Mouse (Mus musculus) hindbrain, embryonic 16.5 days (tissue): ENCODE measurements at regions not wholly inside any gene's neighbourhood (a gene's known extent, or its start where the extent isn't known, plus 50 kb on each side); places are given as distances from the start of the nearest gene placed in this dataset.

Source experiments
- ATAC-seq: fragments of 200-750 bp; cut with Nextera tagmentation; 2 replicates; pipeline ENCODE4 v1.8.0; 2017; ENCODE audit warnings: moderate TSS enrichment, moderate library complexity
- H3K27ac ChIP-seq: fragments of 300-500 bp; sonication (generic); 2 replicates; pipeline ENCODE4 v1.5.1; 2014; ENCODE audit warnings: low read depth, mild to moderate bottlenecking, control low read depth, low read length, moderate library complexity
- H3K27me3 ChIP-seq: fragments of 300-500 bp; sonication (generic); replicated peaks from 2 replicates; pipeline ENCODE4 v1.6.1; 2014; ENCODE audit warnings: low read length; ENCODE audit not compliant: control insufficient read depth, insufficient read depth
- H3K36me3 ChIP-seq: fragments of 300-500 bp; sonication (generic); 2 replicates; pipeline ENCODE4 v1.6.1; 2014; ENCODE audit warnings: mild to moderate bottlenecking, low read length, moderate library complexity, mixed read lengths; ENCODE audit not compliant: control insufficient read depth, insufficient read depth
- H3K4me1 ChIP-seq: fragments of 300-500 bp; sonication (generic); 2 replicates; pipeline ENCODE4 v1.6.1; 2014; ENCODE audit warnings: low read depth, low read length; ENCODE audit not compliant: control insufficient read depth, insufficient read depth
- H3K4me2 ChIP-seq: fragments of 300-500 bp; sonication (generic); 2 replicates; pipeline ENCODE4 v1.6.1; 2014; ENCODE audit warnings: mild to moderate bottlenecking, low read length, control low read depth, moderate library complexity
- H3K4me3 ChIP-seq: fragments of 300-500 bp; sonication (generic); 2 replicates; pipeline ENCODE4 v1.5.1; 2014; ENCODE audit warnings: mild to moderate bottlenecking, low read length, control low read depth, moderate library complexity
- H3K9ac ChIP-seq: fragments of 300-500 bp; sonication (generic); 2 replicates; pipeline ENCODE4 v1.6.1; 2014; ENCODE audit warnings: low read depth, mild to moderate bottlenecking, control low read depth, low read length, moderate library complexity
- H3K9me3 ChIP-seq: fragments of 300-500 bp; sonication (generic); 2 replicates; pipeline ENCODE4 v1.6.1; 2014; ENCODE audit warnings: mild to moderate bottlenecking, low read length, moderate library complexity; ENCODE audit not compliant: control insufficient read depth
- WGBS: fragments of 180-500 bp; shearing (Covaris S2); extraction: QIAGEN DNeasy Blood & Tissue Kit; methylation state at CpG from one replicate; pipeline ENCODE4 v1.1.7; 2014; 5-methylcytosine and 5-hydroxymethylcytosine counted together

- Histone ChIP-seq H3K9ac (no peak overlapping the region), H3K4me3 (no peak overlapping the region), H3K27ac (no peak overlapping the region), H3K27me3 (no peaks in the 10 kb centered on the region), H3K4me2 (no peak overlapping the region), H3K9me3 (no peaks in the 10 kb centered on the region), H3K4me1 (no peaks in the 10 kb centered on the region), H3K36me3 (no peaks in the 10 kb centered on the region)
- no peak for ATAC-seq
- 74% methylated on average over 1 of the region's 1 CpGs for WGBS
These were observed 183.5 kb downstream of the Cxcl12 start for GRCm38 (mm10) chr6:117351846-117352245.

DNA sequence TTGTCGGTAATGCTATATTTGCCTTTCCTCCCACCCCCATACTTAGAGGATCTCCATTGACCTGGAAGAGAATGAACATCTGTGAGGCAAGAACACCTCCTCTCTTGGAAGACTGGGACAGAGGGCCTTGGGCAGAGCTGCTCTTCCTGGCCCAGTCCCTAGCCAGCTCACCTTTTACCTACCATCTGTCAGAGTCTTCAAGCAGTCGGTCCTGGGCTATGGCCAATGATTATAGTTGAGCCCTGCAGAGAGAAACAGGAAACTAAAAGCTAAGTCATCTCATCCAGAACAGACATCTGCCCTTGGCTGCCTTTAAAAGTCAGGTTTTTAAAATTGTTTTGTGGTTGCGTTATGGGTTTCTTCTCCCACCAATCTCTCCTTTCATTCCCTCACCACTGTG lies 184.8 kb downstream of the Cxcl12 start:
- H3K9me3 ChIP-seq, result no peaks in the 10 kb centered on the region
- H3K27me3 ChIP-seq, result no peaks in the 10 kb centered on the region
- no peaks in the 10 kb centered on the region for H3K36me3 ChIP-seq
- ATAC-seq, result no peak
- no peaks in the 10 kb centered on the region for H3K4me1 ChIP-seq
- H3K4me2 ChIP-seq, result no peak overlapping the region
- no peak overlapping the region for H3K4me3 ChIP-seq
- H3K9ac ChIP-seq, result no peak overlapping the region
- H3K27ac ChIP-seq, result no peak overlapping the region
- WGBS, result 93% methylated on average over 3 of the region's 3 CpGs

DNA sequence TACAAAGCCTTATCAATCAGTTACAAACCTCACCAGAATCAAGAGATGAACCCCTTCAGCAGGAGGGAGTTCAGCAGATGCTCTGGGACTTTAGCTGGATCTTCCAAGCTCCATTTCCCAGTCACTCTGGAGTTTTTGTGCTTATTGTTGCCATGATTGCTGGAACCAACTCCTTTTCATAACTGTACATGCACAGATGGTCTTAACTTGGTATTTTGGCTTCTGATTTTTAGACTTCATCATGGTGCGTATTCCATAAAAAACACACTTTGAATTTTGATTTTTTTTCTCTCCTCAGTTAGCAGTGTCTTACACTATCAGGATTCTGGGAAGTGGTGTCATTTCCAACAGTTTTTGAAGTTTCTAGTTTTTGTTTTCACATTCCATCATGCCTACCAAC lies 187.8 kb downstream of the Cxcl12 start:
- Histone ChIP-seq H3K4me1 (no peaks in the 10 kb centered on the region), H3K9ac (no peak overlapping the region), H3K27ac (no peak overlapping the region), H3K36me3 (no peaks in the 10 kb centered on the region), H3K27me3 (no peaks in the 10 kb centered on the region), H3K4me3 (no peak overlapping the region), H3K9me3 (no peaks in the 10 kb centered on the region), H3K4me2 (no peak overlapping the region)
- ATAC-seq, result no peak
- WGBS, result 87% methylated on average over 1 of the region's 1 CpGs

GRCm38 (mm10) chr6:117359401-117359800 lies 191.1 kb downstream of the Cxcl12 start:
- 94% methylated on average over 2 of the region's 2 CpGs for WGBS
- Histone ChIP-seq H3K4me2 (no peak overlapping the region), H3K9me3 (no peaks in the 10 kb centered on the region), H3K4me1 (no peaks in the 10 kb centered on the region), H3K27ac (no peak overlapping the region), H3K36me3 (no peaks in the 10 kb centered on the region), H3K9ac (no peak overlapping the region), H3K4me3 (no peak overlapping the region), H3K27me3 (no peaks in the 10 kb centered on the region)
- ATAC-seq, result no peak

DNA sequence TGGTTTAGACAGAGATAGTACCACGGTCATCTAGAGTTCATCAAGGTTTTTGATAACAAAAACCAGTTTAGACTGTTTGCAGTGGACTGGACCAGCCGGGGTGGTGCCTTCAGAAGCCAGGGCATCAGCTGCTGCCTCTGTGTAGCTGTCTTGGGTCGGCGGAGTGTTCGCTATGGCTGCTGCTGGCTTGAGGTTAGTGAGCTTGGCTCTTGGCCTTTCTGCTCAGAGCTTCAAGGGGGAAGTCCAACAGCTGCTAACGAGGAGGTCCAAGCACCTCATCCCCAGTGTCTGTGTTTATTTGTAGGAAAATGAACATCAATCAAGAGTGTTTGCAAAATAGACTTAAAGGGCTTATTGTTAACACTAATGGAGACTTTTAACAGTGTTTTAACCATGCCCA lies 198.2 kb downstream of the Cxcl12 start:
- Histone ChIP-seq H3K4me1 (no peaks in the 10 kb centered on the region), H3K27ac (no peak overlapping the region), H3K9me3 (no peaks in the 10 kb centered on the region), H3K36me3 (no peaks in the 10 kb centered on the region), H3K27me3 (no peaks in the 10 kb centered on the region), H3K4me2 (no peak overlapping the region), H3K9ac (no peak overlapping the region), H3K4me3 (no peak overlapping the region)
- no peak for ATAC-seq
- WGBS, result 87% methylated on average over 6 of the region's 6 CpGs

GRCm38 (mm10) chr6:117375989-117376388 lies 207.7 kb downstream of the Cxcl12 start:
- H3K9ac ChIP-seq, result no peak overlapping the region
- ATAC-seq, result no peak

GRCm38 (mm10) chr6:117379904-117380303 lies 211.6 kb downstream of the Cxcl12 start:
- H3K4me2 ChIP-seq, result no peak overlapping the region
- WGBS, result 88% methylated on average over 4 of the region's 4 CpGs
- H3K4me1 ChIP-seq, result no peaks in the 10 kb centered on the region
- H3K4me3 ChIP-seq, result no peak overlapping the region
- H3K36me3 ChIP-seq, result no peaks in the 10 kb centered on the region
- no peaks in the 10 kb centered on the region for H3K9me3 ChIP-seq
- H3K9ac ChIP-seq, result no peak overlapping the region
- no peak overlapping the region for H3K27ac ChIP-seq
- H3K27me3 ChIP-seq, result no peaks in the 10 kb centered on the region
- no peak for ATAC-seq

More at GRCm38 (mm10) chr6:117375989-117376388, 207.7 kb downstream of the Cxcl12 start:
- H3K4me2 ChIP-seq, result no peak overlapping the region
- WGBS, result 91% methylated on average over 5 of the region's 5 CpGs
- H3K4me1 ChIP-seq, result no peaks in the 10 kb centered on the region
- no peak overlapping the region for H3K27ac ChIP-seq
- H3K27me3 ChIP-seq, result no peaks in the 10 kb centered on the region
- H3K4me3 ChIP-seq, result no peak overlapping the region
- no peaks in the 10 kb centered on the region for H3K9me3 ChIP-seq
- H3K36me3 ChIP-seq, result no peaks in the 10 kb centered on the region

DNA sequence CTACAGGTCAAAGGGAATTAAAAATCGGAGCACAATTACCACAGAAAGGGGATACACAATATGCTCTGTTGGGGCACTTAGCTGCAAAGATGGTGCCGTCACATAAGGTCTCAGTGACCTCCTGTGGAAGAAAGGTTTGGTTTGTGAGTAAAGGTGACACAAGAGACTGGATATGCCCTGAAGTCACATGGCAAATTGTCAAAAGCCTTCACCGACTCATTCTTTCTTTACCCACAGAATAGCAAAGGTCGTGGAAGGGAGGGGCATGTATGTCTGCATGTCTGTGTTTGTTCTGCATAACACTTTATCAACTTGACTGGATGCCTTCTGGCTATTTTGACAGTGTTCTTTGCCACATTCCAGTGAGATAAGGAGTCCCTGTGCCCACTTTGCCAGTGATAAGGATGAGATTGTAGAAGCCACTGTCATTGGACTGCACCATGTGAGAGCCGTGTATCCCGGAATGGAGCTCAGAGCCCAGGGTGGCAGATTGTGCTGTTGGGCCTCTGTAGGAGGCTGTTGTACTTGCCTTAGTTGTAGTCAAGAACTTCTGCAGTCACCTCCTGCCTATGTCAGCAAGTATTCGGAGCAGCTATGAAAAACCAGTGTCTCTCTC lies 222.0 kb downstream of the Cxcl12 start:
- Histone ChIP-seq H3K4me3 (no peak overlapping the region), H3K9ac (no peak overlapping the region), H3K36me3 (no peaks in the 10 kb centered on the region), H3K4me2 (no peak overlapping the region), H3K4me1 (no peaks in the 10 kb centered on the region), H3K27me3 (no peaks in the 10 kb centered on the region), H3K9me3 (no peaks in the 10 kb centered on the region), H3K27ac (no peak overlapping the region)
- ATAC-seq, result no peak
- WGBS, result 88% methylated on average over 7 of the region's 7 CpGs

DNA sequence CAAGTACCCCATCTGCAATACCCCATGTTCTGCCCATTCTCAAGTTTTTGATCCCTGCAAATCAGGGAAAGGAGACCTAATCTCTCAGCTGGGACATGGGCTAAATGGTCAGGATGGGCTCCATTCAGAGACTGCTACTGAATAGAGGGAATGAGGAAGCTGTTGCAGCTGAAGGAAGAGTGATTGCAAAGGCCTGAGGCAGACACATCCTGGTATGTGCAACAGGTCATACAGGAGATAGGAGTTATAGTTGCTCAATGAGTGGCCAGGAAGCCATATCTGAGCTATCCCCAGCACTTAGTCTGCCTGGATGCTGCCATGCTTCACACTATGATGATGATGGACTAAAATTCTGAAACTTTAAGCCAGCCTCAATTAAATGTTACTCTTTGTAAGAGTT lies 225.1 kb downstream of the Cxcl12 start:
- H3K9ac ChIP-seq, result no peak overlapping the region
- no peaks in the 10 kb centered on the region for H3K4me1 ChIP-seq
- no peaks in the 10 kb centered on the region for H3K9me3 ChIP-seq
- no peaks in the 10 kb centered on the region for H3K36me3 ChIP-seq
- H3K4me3 ChIP-seq, result no peak overlapping the region
- H3K4me2 ChIP-seq, result no peak overlapping the region
- no peak overlapping the region for H3K27ac ChIP-seq
- H3K27me3 ChIP-seq, result no peaks in the 10 kb centered on the region
- no peak for ATAC-seq
